Mouse (Mus musculus) pancreas, adult 10 weeks (tissue): ENCODE measurements around the gene Gm49776. TPM values are rescaled to one million over a fixed set of nuclear protein-coding genes. Genes with fewer than 3 reads are reported as not detected.

ENCODE experiments used
- polyA plus RNA-seq: library from polyadenylated mRNA; stranded (reverse); fragments of 350-450 nt; fragmentation: Illumina TruSeq; extraction: RNeasy Lipid Tissue Mini Kit (QIAGEN cat#74804); gene quantifications from one replicate; pipeline ENCODE4 v1.2.3, GENCODE M21; 2015; ENCODE audit warnings: low read depth, low replicate concordance; ENCODE audit not compliant: insufficient read depth

The Gm49776 gene
- not detected for polyA plus RNA-seq

GRCm38 (mm10) chr16:18258221-18258620 is at the start of gene Gm49776:
TSS of gene Gm49776 (minus strand) at chr16:18258321.

GRCm38 (mm10) chr16:18289067-18289588 is 31.0 kb upstream of the Gm49776 start, which contains the start of gene Dgcr8:
TSS of gene Dgcr8 (minus strand) at chr16:18289246.

GRCm38 (mm10) chr16:18248433-18249363 is 9.4 kb downstream of the Gm49776 start, which contains the start of the genes Trmt2a and Ranbp1:
TSS of gene Trmt2a (plus strand) at chr16:18248679.
TSS of gene Ranbp1 (minus strand) at chr16:18248732.

GRCm38 (mm10) chr16:18234671-18235388 is 23.3 kb downstream of the Gm49776 start, which contains the start of gene Zdhhc8:
TSS of gene Zdhhc8 (minus strand) at chr16:18235136.

GRCm38 (mm10) chr16:18217579-18217978 is 40.5 kb downstream of the Gm49776 start, which contains the start of gene Ccdc188:
TSS of gene Ccdc188 (plus strand) at chr16:18217879.

Other genes starting within 250 kb of the Gm49776 start
- 22.8 TPM for gene Dgcr6, start 205.5 kb downstream of the Gm49776 start, polyA plus RNA-seq
- 19.4 TPM for gene Prodh, start 168.1 kb downstream of the Gm49776 start, polyA plus RNA-seq
- gene Rtn4r, start 130.7 kb downstream of the Gm49776 start, polyA plus RNA-seq: 0.85 TPM
- not detected for gene Ccdc188, start 40.4 kb downstream of the Gm49776 start, polyA plus RNA-seq
- 5.1 TPM for gene Zdhhc8, start 23.2 kb downstream of the Gm49776 start, polyA plus RNA-seq
- gene Trmt2a, start 9.6 kb downstream of the Gm49776 start, polyA plus RNA-seq: 31.2 TPM
- 17.3 TPM for gene Ranbp1, start 9.6 kb downstream of the Gm49776 start, polyA plus RNA-seq
- 5.9 TPM for gene Dgcr8, start 30.9 kb upstream of the Gm49776 start, polyA plus RNA-seq
- gene Tango2, start 89.8 kb upstream of the Gm49776 start, polyA plus RNA-seq: 13.1 TPM
- gene Arvcf, start 89.9 kb upstream of the Gm49776 start, polyA plus RNA-seq: 10.9 TPM
- gene Txnrd2, start 168.1 kb upstream of the Gm49776 start, polyA plus RNA-seq: 7.0 TPM
- gene Comt, start 168.5 kb upstream of the Gm49776 start, polyA plus RNA-seq: 18.8 TPM
- 0.89 TPM for gene Gnb1l, start 240.4 kb upstream of the Gm49776 start, polyA plus RNA-seq
- 1.1 TPM for gene Rtl10, start 240.6 kb upstream of the Gm49776 start, polyA plus RNA-seq